Mouse (Mus musculus): ENCODE data around the gene Pptc7.

- TF ChIP-seq POLR2A (IDR thresholded peaks at IDR 0.05; ENCODE audit: borderline replicate concordance, low read depth, low read length) (no peak), CTCF (IDR thresholded peaks at IDR 0.05; ENCODE audit: low read depth, low read length) (no peak)
Observed at GRCm38 (mm10) chr5:122237200-122237599, 47.0 kb upstream of the Pptc7 start.

All from bone marrow macrophage, adult 2 months (primary cell).